Mouse (Mus musculus): ENCODE data around the gene D630003M21Rik. TPM values are rescaled to one million over a fixed set of nuclear protein-coding genes. Genes with fewer than 3 reads are reported as not detected.

D630003M21Rik gene
- total RNA-seq (2017), result not detected in 2 replicates

DNA sequence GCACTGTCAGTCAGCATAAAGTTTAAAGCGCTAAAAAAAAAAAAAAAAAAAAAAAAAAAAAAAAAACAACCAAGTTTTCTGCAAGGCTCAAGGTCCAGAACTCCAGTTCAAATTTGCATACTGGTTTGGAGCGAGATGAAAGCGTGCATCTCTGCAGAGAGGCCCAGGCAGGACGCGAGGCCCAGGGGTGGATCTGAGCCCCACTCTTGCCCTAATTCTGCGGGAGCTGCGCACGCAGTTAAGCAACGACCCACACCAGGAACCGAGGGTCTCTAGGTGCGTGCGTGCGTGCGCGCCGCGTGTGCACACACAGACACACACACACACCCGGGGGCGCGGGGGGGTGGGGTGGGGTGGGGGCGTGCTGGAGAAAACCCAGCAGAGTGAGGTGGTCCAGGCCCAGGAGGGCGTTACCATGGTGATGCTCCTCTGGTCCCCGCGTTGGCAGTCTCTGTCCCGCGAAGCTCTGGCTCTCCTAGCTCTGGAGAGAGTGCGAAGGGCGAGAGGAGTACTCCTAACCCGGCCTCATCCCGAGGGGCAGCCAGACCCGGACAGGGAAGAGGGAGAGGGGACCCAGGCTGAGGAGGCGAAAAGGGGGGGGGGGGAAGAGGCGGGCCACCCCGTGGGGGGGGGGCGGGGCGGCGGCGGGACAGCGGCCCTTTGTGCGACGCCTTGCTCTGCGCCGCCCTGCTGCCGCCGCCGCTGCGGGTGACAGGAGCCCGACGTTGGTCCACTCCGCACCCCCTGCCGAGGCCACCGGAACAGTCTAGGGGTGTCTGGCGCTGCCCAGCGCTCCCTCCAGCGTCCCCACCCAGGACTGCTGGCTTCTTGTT lies at the start of gene D630003M21Rik:
D630003M21Rik (minus strand) TSS at position 553 of the 833 bp plus-strand sequence.
- peak; percentile 30; the same call in 1 of the 2 replicates for ATAC-seq (replicated peaks; ENCODE audit: low read depth, poor library complexity, severe bottlenecking)

DNA sequence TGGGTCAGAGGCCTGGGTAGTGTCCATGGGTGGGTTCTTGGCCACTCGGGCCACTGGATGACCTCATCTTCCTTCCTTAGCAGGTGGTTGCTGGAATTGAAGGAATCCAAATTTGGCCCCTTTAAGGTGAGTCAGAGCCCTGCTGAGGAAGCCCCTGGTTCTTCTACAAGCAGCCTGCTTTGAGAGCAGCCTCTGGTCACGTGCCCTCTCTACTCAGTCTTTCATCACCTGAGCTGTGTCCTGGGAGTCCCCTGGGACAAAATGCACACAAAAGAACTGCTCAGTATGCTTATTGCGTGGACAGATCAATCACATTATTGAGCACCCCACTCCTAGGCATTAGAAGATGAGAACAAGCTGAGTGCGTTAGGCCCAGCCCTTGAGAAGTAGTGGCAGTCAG lies 47.9 kb upstream of the D630003M21Rik start:
- ATAC-seq (replicated peaks; ENCODE audit: low read depth, poor library complexity, severe bottlenecking), result no peak

DNA sequence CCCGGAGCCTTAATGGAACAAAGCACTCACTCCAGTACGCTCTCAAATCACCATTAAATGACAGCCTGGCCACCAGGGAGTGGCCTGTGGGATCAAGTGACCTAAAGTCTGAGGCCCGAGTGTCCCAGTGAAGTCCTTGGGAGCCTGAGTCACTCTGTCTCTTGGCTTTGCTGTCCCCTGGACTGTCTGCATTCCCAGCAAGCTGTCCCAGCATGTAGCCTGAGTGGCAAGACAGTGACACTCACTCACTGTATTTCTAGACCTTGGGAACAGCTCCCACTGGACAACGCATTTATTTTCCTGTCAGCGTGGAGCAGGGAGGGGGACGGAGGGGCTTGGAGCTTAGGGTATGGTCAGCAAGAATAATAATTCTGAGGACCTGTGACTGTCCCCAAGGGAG lies 47.4 kb upstream of the D630003M21Rik start:
- ATAC-seq (replicated peaks; ENCODE audit: low read depth, poor library complexity, severe bottlenecking), result no peak

DNA sequence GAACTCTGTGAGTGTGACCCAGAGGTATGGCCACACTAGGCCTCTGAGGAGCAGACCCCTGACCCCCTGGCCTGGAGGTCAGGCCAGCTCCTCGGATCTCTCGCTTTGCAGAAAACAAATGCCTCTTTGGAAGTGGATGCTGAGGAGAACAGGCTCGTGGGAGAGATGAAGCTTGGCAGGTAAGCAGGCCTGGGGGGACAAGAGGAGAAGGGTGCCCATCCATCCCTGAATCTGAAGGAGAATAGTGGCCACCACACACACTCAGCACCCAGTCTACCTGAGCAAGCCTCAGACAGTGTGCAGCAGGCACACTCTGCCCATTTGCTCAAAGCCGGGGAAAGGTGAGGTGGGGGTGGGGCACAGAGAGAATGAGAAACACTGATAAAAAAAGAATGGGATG lies 46.8 kb upstream of the D630003M21Rik start:
- no peak for ATAC-seq (replicated peaks; ENCODE audit: low read depth, poor library complexity, severe bottlenecking)

DNA sequence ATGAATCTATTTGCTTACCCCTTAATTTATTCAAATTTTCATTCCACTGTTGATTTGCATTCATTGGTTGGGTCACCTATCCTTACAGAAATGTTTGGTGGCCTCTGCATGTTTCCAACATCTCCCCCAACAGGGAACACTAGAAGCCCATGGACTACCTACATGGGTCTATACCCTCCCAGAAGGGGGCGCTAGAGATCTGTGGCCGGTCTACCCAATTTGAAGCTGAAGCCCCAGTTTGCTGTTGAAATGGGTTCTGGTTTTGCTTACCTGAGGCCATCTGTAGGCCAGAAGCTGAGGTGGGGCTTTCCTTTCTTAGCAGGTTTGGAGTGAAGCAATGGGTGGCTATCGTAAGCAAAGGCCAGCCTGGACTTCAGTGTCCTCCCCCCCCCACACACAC lies 46.3 kb upstream of the D630003M21Rik start:
- no peak for ATAC-seq (replicated peaks; ENCODE audit: low read depth, poor library complexity, severe bottlenecking)

GRCm38 (mm10) chr2:158273646-158274045 lies 44.6 kb upstream of the D630003M21Rik start:
- peak; percentile 42; the same call in 1 of the 2 replicates for ATAC-seq (replicated peaks; ENCODE audit: low read depth, poor library complexity, severe bottlenecking)

DNA sequence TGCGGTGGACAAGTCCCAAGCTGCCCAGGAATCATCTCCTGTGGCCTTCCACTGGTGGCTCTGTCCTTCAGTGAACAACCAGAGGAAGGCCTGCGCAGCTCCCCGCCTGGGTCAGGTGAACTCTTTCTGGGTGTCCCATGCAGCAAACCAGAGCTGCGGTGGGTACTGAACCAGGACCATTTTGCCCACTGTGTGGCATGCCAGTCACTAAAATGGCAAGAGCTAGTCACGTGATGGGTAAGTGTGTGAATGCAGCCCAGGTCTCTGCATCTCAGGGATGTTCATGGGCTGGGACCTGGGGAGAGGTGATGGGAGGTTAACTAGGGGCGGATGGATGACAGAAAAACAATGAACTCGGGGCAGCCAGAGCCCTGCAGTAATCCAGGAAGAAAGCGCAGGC lies 41.0 kb upstream of the D630003M21Rik start:
- ATAC-seq (replicated peaks; ENCODE audit: low read depth, poor library complexity, severe bottlenecking), result no peak

DNA sequence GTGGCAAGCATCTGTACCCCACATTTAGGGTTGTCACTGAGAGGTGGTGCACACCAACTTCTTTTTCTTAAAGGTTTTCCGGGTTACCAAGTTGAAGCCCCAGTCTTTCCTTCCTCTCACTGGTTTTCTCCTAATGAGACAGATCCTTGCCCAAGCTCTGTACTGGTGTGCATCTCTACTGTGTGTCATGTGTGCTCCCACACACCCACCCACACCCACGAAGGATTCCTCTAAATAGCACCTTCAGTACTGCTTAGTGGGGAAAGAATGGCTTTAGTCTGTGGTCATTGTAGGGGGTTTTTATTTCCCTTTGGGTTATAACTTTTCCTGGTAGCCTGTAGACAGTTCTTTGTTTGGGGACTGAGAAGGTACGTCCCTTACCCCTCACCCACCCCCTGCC lies 35.9 kb upstream of the D630003M21Rik start:
- ATAC-seq (replicated peaks; ENCODE audit: low read depth, poor library complexity, severe bottlenecking), result no peak

GRCm38 (mm10) chr2:158259498-158259897 lies 30.5 kb upstream of the D630003M21Rik start:
- no peak for ATAC-seq (replicated peaks; ENCODE audit: low read depth, poor library complexity, severe bottlenecking)

DNA sequence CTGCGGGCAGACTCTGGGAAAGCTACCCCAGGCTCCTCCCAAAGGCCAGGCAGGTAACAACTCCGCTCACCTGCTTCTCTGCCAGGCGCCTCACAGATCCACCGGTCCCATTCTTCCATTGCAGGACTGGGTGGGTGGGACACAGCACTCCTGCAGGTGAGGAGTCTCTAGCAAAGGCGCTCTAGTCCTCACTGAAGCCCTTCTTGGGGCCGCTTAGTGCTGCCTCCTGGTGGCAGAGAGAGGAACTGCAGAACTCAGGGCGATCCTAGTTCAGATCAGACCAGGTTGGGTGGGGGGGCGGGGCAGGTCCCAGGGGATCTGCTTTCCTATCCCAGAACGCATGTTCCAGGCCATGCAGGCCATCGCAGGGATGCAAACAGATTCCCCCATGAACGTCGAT lies 29.8 kb upstream of the D630003M21Rik start:
- ATAC-seq (replicated peaks; ENCODE audit: low read depth, poor library complexity, severe bottlenecking), result peak; percentile 74

DNA sequence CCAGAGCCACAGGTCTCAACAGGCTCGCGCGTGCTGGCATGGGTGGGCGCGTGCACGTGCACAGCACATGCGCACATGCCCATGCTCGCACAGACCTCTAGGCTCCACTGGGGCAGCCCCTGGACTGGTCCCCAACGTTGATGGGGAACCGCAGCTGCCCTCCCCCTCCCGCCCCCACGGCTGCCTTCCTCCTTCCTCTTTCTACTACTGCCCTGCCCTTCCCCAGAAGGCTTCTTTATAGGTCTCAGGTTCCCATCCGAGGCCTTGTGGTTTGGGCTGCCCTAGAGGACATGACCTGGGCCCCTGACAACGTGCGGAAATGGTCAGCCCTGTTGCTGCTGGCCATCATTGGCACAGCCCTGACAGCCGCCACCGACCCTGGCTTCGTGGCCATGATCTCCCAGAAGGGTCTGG lies 29.0 kb upstream of the D630003M21Rik start, which contains the start of gene Bpi:
Bpi (plus strand) TSS at position 90 of the 414 bp plus-strand sequence.
- ATAC-seq (replicated peaks; ENCODE audit: low read depth, poor library complexity, severe bottlenecking), result peak; percentile 73

GRCm38 (mm10) chr2:158256894-158257293 lies 27.9 kb upstream of the D630003M21Rik start:
- ATAC-seq (replicated peaks; ENCODE audit: low read depth, poor library complexity, severe bottlenecking), result no peak

DNA sequence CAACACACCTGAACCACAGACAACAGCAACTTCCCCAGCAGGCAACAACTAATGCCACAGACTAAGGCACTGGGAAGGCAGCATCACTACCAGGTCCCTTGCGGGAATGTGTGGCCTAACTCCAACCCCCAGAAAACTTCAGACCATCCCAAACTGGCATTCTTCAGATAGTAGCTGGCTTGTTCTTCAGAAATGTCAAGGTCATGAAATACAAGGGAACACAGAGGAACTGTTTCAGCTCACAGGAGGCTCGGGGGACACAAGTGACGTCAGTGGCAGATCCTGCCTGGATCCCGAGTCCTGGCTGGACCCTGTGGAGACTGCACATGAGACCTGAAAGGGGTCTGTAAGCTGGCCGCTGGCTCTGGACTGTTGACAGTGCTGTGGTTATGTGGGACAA lies 24.8 kb upstream of the D630003M21Rik start:
- ATAC-seq (replicated peaks; ENCODE audit: low read depth, poor library complexity, severe bottlenecking), result no peak

GRCm38 (mm10) chr2:158250558-158250957 lies 21.5 kb upstream of the D630003M21Rik start:
- no peak for ATAC-seq (replicated peaks; ENCODE audit: low read depth, poor library complexity, severe bottlenecking)

DNA sequence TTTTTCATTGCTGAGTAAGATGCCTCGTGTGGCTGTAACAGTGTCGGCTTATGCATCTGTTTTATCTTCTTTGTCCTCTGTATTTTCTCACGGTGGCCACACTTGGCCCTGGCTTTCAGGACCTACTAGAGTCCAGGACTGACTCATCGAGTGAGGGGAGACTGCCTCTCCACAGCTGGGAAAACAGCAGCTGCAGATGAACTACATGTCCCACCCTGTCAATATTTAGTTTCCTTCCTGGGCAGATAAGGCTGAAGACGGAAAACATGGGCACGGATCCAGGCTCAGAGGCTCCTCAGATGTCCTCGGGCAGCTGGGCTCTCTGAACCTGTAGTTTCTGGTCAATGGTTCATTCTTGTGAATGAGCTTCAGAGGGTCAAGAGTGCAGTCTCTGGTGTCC lies 19.3 kb upstream of the D630003M21Rik start:
- 0 out of 2 replicates have a peak, but pooled peaks have one; percentile 9 for ATAC-seq (replicated peaks; ENCODE audit: low read depth, poor library complexity, severe bottlenecking)

DNA sequence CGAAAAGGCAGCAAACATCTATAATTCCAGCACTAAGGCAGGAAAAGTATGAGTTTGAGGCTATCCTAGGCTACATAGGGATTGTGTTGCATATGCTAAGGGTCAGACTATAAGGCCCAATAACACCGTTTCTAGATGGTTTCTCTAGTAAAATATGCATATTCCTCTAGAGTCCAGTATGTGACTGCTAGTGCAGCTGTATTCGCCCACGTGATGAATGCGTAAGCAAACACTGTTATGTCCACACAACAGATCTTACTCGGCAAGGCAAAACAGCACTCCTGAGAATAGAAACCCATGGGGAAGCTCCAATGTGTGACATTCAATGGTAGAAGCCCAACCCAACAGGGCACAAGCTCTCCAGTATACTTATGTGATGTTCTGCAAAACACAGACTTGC lies 18.8 kb upstream of the D630003M21Rik start:
- ATAC-seq (replicated peaks; ENCODE audit: low read depth, poor library complexity, severe bottlenecking), result no peak

DNA sequence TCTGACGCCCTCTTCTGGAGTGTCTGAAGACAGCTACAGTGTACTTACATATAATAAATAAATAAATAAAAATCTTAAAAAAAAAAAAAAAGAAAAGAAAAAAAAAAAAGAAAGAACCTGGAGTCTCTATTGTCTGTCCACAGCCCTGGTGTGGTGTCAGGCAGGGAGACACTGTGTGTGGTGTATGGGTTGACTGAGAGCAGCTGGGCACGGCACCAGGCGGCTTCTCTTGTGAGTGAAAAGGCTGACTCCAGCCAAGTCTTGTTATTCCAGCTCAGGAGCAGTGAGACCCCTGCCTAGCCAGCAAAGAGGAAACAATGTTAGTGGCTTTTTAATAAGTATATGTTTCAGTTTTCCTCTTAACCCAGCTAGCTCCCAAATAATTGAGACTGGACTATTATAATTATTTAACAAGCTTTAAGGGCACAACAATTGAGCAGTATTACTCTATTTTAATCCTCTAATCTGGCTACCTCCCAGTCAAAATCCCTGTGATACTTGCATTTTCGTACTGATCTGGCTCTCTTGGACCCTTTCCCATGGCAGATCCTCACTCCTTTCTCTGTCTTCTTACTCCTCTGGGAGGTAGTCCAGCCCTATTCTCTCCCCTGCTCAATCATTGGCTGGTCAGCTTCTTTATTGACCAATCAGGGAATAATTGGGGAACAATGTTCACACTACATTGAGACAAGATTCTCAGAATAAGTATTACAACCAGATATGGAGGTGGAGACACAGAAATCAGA lies 16.2 kb upstream of the D630003M21Rik start:
- no peak for ATAC-seq (replicated peaks; ENCODE audit: low read depth, poor library complexity, severe bottlenecking)

- no peak for ATAC-seq (replicated peaks; ENCODE audit: low read depth, poor library complexity, severe bottlenecking)
Measured at GRCm38 (mm10) chr2:158243129-158243870, 14.3 kb upstream of the D630003M21Rik start.

GRCm38 (mm10) chr2:158242170-158242896 lies 13.3 kb upstream of the D630003M21Rik start:
- ATAC-seq (replicated peaks; ENCODE audit: low read depth, poor library complexity, severe bottlenecking), result no peak
